Mouse (Mus musculus) liver, adult (tissue): ENCODE data around the gene Pbld1.

Source experiments
- GATA4 ChIP-seq: IDR thresholded peaks from 2 replicates; pipeline ENCODE4 v1.6.1; 2014; ENCODE audit warnings: mild to moderate bottlenecking, low read length; ENCODE audit not compliant: insufficient replicate concordance

Pbld1 gene

DNA sequence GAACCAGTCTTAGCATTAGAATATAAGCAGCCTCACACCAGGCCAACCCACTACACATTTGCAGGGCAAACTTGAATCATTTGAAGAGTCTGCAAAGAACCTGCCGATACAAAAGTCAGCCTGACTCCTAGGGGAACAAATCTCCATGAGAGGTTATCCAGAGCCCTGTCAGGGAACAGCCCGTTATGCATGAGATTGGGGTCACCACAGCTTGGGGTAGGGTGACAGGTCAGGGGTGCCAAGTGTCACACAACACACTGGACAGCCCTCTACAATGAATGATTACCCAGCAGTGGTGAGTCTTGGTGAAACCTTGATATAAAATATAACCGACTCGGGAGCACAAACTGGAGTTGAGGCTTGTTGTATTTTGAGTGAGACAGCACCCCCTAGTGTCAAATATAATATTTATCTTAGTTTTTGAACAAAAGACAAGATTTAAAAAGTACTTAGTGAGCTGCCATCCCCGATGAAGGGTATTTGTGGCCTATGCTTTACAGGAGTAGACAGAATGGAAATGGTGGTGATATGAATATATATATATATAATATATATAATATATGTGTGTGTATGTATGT is 53.2 kb downstream of the Pbld1 start:
- no peak for TF ChIP-seq GATA4

DNA sequence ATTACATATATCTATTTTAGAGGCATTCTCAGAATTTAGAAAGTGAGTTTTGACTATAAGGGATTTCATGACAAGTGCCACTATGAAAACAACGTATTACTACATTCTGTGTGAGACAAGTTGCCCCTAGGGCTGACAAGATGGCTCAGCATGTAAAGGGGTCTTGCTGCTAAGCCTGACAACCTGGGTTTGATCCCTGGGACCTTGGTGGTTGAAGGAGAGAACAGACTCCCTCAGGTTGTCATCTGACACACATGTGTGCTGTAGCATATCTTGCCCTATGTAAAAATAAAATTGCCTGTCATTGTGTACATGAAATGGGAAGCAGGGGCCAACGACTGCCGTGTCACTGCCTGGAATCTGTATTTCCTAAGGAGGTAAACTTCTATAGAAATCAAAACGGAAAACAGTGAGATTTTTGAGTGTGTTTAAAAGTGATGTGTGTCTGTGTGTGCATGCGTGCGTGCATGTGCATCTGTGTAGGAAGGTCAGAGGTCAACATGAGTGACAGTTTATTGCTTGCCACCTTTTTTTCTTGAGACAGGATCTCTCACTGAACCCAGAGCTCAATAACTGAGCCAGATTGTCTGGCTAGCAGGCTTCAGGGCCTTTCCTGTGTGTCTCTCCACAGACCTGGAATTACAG is 53.9 kb downstream of the Pbld1 start:
- no peak for TF ChIP-seq GATA4

DNA sequence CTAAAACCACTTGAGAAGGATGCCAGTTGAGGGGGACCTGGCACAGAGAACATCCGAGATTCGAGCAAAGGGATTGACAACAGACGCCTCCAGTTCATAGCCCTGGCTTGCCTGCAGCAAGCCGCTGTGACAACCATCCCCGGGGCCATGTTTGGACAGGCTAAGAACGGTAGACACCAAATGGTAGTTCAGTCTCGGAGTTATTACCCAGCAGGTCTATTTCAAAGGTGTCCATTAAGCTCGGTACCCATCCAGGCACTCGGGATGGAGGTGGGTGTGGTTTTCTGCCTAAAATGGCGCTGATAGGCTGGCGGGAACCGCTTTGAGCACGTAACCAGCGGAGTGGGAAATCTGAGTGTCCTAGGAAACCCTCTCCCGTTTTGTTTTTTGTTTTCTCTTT is 55.9 kb downstream of the Pbld1 start:
- no peak for TF ChIP-seq GATA4

DNA sequence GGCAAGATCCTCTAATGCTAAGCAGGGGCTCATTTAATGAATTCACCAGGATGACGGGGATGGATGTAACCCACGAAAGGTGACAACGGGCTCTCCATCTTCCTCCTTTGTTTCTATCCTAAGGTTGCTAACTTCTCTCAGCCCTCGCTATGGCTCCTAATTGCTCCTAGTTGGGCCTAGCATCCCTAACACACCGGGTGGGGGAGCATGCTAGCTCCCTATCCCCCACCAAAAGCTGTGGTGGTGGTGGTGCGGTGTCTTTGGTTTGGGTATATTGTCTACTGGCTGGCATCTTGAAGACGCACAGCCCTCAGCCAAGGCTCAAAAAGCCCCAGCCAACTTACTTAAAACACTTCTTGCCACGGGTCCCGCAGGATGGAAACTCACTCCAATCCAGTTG is 56.4 kb downstream of the Pbld1 start:
- TF ChIP-seq GATA4, result no peak

DNA sequence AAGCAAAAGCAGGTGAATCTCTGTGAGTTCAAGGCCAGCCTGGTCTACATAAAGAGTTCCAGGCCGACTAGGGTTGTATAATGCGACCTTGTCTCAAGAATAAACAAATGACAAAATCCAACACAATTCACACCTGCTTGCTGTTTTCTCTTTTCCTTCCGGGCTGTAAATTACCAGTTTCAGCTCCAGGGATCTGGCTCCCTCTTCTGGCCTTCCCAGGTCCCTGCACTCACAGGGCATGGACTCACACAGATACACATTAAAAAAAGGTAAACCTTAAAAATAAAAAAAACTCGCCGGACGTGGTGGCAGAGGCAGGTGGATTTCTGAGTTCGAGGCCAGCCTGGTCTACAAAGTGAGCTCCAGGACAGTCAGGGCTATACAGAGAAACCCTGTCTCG is 57.6 kb downstream of the Pbld1 start:
- no peak for TF ChIP-seq GATA4

DNA sequence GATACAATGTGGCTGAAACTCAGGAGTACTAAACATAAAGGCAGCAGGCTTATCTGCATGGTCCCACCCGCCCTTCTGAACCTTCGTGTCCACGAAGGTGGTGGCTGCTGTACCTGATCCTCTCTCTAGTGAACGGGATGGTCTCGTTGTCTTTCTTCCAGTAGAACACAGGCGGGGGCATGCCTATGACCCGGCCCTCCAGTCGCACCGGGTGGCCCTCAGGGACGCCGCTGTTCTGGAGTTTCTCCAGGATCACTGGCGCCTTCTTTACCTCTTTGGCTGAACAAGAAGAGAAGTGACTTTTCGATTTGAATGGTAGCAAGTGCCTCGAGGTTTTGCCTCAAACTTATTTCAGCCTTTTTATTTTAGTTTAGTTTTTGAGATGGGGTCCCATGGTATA is 60.0 kb downstream of the Pbld1 start:
- TF ChIP-seq GATA4, result no peak

DNA sequence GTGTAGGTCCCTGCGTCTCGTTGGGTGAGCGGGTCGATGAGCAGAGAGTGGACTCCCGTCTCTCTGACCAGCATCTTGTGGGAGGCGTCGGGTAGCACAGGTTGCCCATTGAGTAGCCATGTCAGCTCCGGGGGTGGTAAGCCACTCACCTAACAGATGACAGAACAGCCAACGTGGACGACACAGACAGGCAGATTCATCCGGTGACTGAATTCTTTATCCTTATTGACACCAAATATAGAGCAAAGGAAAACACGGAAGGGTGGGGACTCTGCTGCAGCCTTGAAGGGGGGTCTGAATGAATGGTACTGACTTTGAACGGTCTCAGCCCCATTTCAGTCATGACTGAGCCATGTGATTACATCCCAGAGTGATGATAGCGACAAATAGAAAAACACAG is 62.0 kb downstream of the Pbld1 start:
- no peak for TF ChIP-seq GATA4

DNA sequence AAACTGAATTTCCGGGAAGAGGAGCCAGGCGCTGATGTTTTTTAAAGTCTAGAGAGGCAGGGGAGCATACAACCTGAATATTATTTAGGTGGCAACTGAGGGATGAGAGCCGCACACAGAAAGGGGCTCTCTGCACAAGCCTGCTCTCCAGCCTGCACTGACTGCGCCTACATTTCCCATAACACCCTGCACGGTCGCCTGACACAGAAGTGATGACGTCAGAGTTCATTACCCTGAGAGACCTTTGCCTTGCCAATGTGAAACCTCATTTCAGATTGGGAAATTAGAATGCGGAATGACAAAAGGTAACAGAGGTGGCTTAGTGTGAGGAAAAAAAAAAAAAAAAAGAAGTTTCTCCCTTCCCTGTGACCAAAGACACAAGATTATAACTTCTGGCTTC is 62.6 kb downstream of the Pbld1 start:
- no peak for TF ChIP-seq GATA4

DNA sequence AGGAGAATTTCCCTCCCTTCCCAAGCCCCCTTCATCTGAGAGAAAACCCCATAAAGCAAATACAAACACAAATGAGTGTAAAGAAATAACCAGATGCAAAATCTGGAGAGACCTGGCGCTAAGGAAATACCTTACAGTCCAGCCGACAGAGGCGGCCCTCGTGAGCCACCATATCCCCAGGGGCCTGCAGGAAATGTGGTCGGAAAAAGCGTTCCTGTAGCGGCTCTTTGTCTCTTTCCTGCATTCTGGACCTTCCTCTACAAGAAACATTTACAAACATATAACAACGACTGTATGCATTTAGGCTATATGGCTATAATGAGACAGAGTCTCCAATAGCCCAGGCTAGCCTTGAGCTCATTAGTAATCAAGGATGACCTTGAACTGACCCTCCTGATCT is 63.2 kb downstream of the Pbld1 start:
- TF ChIP-seq GATA4, result no peak

DNA sequence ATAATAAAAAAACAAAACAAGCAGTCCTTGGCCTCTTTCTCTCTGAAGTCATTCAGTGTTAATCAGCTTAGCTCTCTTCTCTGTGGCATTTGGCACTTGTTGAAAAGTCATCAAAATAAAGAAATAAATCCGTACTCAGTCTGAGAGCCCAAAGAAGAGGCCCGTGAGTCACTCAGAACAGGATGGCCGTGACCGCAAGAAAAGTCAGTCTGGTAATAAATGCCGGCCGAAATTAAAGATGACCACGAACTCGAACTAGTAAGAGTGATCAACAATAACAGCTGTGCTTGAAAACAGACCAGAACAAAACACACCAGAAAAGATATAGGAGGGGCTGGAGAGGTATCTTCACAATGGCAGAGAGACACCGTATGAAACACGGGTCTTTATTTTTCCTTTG is 64.1 kb downstream of the Pbld1 start:
- no peak for TF ChIP-seq GATA4

DNA sequence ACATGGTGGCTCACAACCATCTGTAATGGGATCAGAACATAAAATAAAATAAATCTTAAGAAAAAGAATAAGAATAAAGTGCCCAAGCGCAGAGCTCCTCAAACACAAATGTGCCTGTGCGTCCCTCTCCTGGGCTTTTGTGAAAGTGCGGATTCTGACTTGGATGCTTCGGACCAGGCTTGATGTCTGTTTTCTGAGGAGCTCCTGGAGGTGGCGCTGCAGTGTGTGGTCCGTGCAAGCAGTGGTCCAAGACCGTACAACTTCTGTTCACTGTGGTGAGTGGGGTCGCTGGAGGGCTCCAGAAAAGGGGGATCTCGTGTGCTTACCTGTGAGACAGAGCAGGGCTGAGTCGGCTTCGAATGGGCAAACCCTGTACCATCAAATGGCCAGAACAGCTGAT is 65.4 kb downstream of the Pbld1 start:
- TF ChIP-seq GATA4, result no peak

DNA sequence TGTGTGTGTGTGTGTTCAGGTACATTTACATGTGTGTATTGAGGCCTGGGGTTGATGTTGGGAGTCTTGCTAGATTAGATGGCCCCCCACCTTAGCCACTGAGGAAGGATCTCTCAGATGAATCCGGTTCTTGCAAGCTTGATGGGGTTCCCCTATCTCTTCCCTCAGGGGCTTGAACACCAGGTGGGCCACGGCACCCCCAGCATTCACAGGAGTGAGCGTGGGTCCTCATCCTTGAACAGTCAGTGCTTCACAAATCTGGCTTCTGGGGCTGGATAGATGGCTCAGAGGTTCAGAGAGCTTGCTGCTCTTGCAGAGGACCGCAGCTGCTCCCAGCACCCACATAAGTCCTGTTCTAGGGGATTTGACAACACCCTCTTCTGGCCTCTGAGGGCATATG is 66.2 kb downstream of the Pbld1 start:
- no peak for TF ChIP-seq GATA4

DNA sequence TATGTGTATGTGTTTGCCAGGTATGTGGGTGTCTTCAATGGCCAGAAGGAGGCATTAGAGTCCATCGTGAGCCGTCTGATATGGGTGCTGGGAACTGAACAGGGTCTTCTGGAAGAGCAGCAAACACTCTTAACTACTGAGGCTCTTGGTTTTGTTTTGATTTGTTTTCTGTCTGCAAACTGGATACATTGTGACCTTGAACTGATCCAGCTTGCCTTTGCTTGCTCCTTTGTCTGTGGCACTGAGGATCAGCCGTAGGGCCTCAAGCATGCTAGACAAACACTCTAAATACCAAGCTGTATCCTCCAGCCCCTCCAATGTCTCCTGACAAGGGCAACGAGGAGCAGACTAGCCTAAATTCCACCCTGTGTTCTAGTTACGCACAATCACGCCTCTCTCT is 67.2 kb downstream of the Pbld1 start:
- TF ChIP-seq GATA4, result no peak
